Mouse (Mus musculus) right cerebral cortex, postnatal 10 days (tissue): ENCODE data around the gene Vegfa.
A peak's percentile ranks its signal among the peaks of the same experiment; 100 is the strongest.

Experiments
- DNase-seq, 2 experiments: peaks; one replicate each; pipeline ENCODE4 v3.0.0; 2021; ENCODE audit warnings: low spot score in 2 of 2

The Vegfa gene

DNA sequence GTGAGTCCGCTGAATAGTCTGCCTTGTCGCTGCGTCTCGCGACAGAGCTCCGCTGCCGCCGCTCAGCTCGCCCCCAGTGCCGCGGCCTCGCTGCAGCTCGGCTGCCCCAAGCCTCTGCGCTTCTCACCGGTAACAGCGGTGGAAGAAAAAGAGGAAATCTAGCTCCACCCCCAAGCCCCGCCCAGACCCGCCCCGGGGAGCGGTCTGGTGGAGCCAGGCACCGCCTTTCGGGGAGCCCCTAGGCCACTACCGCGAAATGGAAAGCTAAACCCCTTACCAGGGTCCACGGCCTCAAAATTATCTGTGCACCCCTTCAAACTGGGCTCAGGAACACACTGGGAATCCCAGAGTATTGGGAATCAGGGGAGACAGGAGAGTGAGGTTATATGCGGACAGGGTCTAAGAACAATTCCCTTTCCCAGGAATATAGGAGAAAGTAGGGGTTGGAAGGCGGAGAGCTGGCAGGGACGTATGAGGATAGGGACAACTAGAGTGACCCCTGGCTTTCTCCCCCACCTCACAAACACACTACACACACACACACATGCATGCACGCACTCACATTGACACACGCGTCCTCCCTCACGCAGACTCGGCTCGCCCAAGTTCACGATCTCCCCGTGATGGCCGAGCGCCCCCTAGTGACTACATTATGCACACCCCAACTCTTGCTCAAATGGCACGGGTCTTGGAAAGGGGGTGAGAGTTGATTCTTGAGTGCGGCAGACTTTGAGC lies at the start of gene Vegfa:
Vegfa (minus strand) TSS at position 113 of the 735 bp plus-strand sequence.
- peak; percentile 91 to 95 for DNase-seq

- DNase-seq: no peak
These were observed 49.5 kb upstream of the Vegfa start for GRCm38 (mm10) chr17:46081657-46082056.

DNA sequence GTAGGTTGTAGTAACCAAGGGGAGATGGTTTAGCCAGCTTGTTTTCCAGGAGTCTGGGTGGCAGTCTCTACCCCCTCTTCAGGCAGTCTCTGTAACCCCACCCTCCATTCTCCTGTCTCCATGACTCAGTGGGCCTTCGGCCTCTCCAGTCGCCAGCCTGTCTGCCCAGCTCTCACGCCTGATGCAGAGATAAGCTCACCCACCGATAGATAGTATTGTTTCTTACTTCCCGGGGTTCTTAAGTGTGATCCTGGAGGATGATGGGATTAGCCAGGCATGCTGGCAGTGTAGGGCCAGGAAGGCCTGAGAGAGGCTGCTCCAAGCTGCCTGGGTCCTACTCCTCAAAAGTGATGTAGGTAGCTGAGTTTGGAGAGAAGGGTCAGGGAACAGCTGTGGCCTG lies 48.9 kb upstream of the Vegfa start:
- DNase-seq: no peak

- no peak for DNase-seq
These were observed 48.2 kb upstream of the Vegfa start for GRCm38 (mm10) chr17:46080388-46080787.

- DNase-seq: no peak
These were observed 46.9 kb upstream of the Vegfa start for GRCm38 (mm10) chr17:46079037-46079436.

GRCm38 (mm10) chr17:46077921-46078534 lies 45.9 kb upstream of the Vegfa start:
- DNase-seq: no peak

DNA sequence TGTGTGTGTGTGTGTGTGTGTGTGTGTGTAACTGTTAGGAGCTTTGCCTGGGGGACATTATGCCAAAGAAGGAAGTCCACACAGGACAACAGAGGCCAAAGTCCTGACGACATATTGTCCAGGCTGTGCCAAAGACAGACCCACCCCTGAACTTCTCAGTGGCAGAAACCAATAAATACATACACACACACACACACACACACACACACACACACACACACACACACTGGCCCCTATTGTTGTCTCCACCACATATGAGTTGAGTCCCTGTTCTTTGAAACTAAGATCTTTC lies 44.0 kb upstream of the Vegfa start:
- no peak for DNase-seq

- DNase-seq: no peak
These were observed 43.5 kb upstream of the Vegfa start for GRCm38 (mm10) chr17:46075551-46076259.

DNA sequence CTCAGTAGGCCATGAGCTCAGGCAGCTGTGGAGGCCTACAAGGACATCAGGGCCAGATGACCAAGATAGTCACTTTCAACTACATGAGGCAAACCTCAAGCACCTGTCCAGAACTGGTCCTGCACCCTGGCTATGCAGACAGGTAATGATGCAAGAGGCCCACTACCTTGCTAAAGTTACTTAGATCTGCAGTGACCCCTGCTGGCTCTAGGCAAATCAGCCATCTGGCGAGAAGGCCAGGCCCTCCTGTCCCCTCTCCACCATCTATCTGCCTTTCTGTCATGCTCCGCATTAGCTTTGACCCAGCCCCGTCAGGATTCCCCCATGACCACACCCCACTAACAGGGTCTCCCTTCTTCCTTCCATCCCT lies 42.9 kb upstream of the Vegfa start:
- no peak for DNase-seq

DNA sequence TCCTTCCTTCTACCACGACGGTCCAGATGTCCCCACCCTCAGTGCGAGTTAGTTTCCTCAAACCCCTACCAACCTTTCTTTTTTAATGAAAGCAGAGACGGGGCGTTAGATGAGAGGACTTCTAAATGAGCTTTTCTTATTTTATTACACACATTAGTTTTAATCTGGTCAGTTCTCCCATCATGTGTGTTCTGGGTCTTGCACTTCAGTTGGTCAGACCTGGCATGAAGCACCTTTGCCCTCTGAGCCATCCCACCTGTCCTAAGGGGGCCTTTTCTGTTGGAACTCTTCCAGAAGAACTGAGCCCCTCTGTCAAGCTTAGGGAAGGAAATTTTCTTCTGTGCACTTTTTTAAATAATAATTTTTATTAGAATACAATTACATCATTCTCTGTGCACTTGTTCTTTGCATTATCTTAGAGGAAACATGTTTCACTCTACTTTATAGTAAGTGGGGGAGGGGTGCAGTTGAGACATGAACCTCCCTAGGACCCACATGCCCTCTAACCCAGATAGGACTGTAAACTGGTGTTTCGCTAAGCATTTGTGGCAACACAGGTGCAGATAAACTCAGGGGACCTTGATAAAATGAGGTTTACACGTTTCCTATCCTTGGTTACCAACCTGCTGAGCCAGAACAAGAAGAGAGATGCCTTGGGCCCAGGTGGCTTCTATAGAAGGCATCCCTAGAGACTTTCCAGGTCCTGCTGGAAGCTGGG lies 42.4 kb upstream of the Vegfa start:
- DNase-seq: no peak

DNA sequence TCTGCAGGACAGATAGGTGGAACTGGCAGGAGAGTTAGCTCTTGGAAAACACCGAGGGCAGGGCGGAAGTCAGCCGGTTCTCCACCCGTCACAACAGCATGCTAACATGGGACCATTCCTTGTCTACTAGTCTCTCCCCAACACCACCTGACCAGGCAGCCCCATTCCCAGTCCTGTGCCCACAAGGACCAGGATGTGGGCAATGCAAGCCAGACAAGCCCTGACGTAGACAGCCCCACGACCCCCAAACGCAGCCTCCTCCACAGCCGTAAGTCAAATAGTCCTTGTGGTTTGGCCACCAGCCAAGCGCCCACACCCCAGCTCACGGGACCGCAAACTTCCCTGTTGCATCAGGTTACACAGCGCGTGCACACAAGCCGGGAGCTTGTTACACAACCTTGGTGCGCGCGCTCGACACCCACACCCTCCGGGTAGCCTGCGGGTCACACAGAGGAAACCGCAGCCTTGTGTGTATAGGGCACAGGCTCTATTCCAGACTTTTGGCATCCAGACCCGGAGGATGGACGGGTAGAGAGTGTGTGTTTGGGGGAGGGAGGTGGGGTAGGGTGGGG lies 41.6 kb upstream of the Vegfa start:
- DNase-seq: peak in 1 of 2 experiments; percentile 35

GRCm38 (mm10) chr17:46071531-46071930 lies 39.4 kb upstream of the Vegfa start:
- DNase-seq: no peak

DNA sequence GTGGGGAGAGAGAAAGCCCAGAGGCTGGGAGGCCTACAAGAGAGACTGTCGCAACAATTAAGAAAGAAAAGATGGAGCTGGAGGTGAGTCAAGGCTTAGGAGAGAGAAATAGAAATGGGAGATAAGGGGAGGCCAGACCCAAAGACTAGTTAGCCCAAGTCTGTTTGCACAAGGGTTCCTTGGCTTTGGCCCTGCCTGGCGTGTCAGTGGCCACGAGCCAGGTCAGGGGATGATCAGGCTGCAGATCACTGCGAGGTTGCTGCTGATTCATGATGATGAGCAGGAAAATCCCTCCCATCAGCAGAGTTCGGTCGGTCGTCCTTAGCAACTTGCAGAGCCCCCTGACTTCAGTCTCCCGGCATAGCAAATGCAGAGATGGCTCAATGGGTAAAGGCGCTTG lies 37.9 kb upstream of the Vegfa start:
- DNase-seq: no peak

- DNase-seq: no peak
These were observed 31.8 kb upstream of the Vegfa start for GRCm38 (mm10) chr17:46063974-46064312.

GRCm38 (mm10) chr17:46063283-46063973 lies 31.3 kb upstream of the Vegfa start:
- peak in 1 of 2 experiments; percentile 36 for DNase-seq

- no peak for DNase-seq
These were observed 28.1 kb upstream of the Vegfa start for GRCm38 (mm10) chr17:46060253-46060652.

DNA sequence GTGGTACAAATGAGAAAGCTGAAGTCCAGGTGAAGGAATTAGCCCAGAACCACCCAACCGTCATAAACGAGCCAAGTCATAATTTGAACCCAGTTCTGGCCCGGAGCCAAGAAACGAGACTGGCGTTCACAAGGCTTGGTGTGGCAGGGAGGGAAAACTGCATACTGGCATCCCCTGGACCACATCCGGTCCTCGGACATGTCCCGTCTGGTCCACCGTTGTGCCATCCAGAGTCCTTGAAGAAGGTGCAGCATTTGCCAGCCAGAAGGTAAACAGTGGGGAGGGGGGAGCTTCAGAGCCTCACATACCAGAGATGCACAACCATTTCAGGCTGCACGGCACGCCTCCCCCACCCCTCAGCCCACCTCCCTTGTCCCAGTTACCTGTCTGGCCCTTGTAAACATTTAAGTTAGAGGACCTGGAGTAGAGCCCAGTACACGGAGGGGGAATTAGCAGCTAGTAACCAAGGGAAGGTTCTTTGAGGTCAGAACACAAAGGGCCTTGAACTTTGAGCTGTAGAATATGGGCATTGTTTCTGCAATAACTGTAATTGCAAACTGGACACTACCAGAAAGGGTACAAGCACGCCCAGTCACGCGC lies 27.2 kb upstream of the Vegfa start:
- DNase-seq: no peak

DNA sequence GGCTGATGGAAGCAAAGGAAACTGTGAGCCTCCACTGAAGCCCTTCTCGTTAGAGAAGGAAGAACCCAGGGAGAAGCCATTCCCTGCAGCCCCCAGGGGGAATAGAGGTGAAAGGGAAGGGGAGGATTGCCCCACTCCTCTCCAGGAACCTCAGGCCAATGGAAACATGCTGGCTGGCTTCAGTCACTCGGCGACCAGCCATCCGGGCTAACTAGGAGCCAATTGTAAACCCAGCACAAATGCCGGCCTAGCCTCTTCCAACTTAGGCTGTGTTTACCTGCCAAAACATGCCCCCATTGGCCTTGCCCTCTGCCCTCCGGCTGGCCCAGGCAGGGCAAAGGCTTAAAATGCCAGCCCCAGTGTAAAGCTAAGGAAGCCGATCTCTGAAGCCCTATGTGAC lies 24.1 kb upstream of the Vegfa start:
- peak in 1 of 2 experiments; percentile 41 for DNase-seq

- no peak for DNase-seq
These were observed 23.6 kb upstream of the Vegfa start for GRCm38 (mm10) chr17:46055736-46056135.

DNA sequence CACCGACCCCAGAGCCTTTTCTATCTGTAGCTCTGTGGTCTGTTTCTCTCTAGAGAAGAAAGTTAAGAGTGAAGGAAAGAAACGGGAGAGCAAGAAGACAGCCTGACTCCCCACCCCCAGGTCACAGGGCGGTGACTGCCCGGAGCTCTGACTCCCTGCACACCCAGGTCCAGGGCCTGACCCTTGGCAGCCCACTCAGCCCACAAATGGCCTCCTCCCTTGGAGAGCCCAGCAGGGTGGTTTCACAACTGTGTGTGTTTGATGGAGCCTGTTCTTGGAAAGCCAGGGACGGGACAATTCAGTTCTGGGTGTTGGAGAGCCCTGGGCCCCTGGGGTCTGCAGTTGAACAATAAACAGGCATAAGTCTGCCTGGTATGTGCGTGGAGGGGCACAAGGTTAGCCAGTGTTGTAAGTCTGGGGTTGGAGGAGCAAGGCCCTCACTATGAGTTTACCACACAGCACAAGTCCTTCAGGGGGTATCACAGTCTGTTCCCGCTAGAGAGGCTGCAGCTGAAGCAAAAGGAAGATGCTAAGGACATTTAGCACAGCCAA lies 21.2 kb upstream of the Vegfa start:
- no peak for DNase-seq

- DNase-seq: no peak
These were observed 20.0 kb upstream of the Vegfa start for GRCm38 (mm10) chr17:46052146-46052545.
